Mouse (Mus musculus): ENCODE data around the gene Gyg. TPM values are rescaled to one million over a fixed set of nuclear protein-coding genes. Genes with fewer than 3 reads are reported as not detected.

The Gyg gene
- polyA plus RNA-seq, 1 experiment from 2014 or later = 70.2 TPM

DNA sequence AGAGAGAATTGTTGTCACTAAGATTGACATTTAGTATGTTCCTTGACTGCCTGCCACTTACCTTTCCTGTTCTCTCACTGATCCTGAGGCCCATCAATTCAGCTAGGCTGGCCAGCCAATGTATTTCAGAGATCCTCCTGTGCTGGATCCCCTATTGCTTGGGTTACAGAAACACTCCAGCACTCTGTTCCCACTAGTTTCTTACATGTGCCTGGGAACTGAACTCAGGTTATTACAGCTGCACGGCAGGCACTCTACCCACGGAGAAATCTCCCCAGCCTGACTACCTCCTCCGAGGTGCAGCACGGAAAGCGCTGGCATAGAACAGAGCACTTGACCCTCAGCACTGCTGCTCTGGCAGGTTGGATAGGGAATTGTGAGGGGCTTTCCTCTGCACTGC is 7.5 kb downstream of the Gyg start:
- ATAC-seq = no peak
- Histone ChIP-seq H3K4me2 (ENCODE audit: low read length) (no peak overlapping the region), H3K9ac (ENCODE audit: low read depth, low read length) (no peak overlapping the region), H3K27ac (ENCODE audit: low read length) (no peak overlapping the region), H3K36me3 (ENCODE audit: control insufficient read depth, insufficient read depth, low read length) (no peaks in the 10 kb centered on the region; the same call in 1 of the 2 replicates), H3K4me1 (ENCODE audit: control insufficient read depth, insufficient read depth, low read length) (no peaks in the 10 kb centered on the region), H3K27me3 (ENCODE audit: control insufficient read depth, insufficient read depth, low read depth, low read length) (no peaks in the 10 kb centered on the region), H3K4me3 (ENCODE audit: low read depth, low read length) (no peak overlapping the region), H3K9me3 (replicated peaks; ENCODE audit: control insufficient read depth, low read length, poor library complexity, severe bottlenecking) (no peaks in the 10 kb centered on the region)
- WGBS = 76% methylated on average over 5 of the region's 5 CpGs

DNA sequence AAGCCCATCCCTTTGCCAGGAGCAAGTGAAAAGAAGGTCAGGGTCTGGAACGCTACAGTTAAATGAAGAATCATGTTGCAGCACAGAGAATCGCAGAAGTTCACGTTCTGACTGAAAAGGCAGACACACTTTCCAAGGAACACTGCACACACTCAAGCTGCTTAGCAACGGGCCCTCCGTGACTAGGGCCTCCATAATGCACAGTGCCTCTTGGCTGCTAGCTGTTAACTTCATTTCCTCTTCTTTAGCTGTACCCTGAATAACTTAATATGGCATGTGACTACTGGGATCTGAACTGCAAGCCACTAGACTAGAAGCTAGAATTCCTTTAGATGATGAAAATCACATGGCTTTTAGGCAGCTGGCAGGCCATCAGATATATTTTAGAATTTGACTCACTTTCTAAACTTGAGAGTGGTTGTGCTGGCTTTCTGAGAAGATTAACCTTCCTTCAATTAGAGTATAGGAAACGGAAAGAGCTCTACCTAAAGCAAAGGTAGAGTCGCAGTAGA is 8.2 kb downstream of the Gyg start:
- no peak overlapping the region for H3K27ac ChIP-seq (ENCODE audit: low read length)
- no peaks in the 10 kb centered on the region for H3K27me3 ChIP-seq (ENCODE audit: control insufficient read depth, insufficient read depth, low read depth, low read length)
- no peaks in the 10 kb centered on the region; the same call in 1 of the 2 replicates for H3K36me3 ChIP-seq (ENCODE audit: control insufficient read depth, insufficient read depth, low read length)
- no peaks in the 10 kb centered on the region for H3K4me1 ChIP-seq (ENCODE audit: control insufficient read depth, insufficient read depth, low read length)
- H3K9me3 ChIP-seq (replicated peaks; ENCODE audit: control insufficient read depth, low read length, poor library complexity, severe bottlenecking) = no peaks in the 10 kb centered on the region
- no peak overlapping the region for H3K9ac ChIP-seq (ENCODE audit: low read depth, low read length)
- no peak overlapping the region for H3K4me2 ChIP-seq (ENCODE audit: low read length)
- WGBS = 41% methylated on average over 7 of the region's 7 CpGs
- ATAC-seq = peak; percentile 81
- H3K4me3 ChIP-seq (ENCODE audit: low read depth, low read length) = no peak overlapping the region

DNA sequence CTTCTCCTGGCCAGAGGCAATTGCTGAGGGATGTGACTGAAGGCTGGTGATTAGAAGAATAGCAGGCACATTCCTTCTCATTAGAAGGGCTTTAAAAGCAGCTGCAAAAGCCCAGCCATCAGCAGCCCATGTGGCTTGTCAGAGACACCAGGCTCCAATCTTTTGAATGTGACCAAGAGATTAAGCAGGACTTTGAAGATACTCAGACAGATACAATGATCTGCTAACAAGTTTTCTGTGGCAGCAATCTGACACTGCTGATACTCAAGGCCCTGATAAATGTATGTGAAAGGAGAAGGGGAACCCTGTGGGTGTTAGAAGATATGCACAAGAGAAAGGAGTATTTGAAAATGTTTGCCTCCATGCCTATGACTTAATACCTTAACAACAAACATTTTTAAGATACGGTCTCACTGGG is 9.4 kb downstream of the Gyg start:
- Histone ChIP-seq H3K27me3 (ENCODE audit: control insufficient read depth, insufficient read depth, low read depth, low read length) (no peaks in the 10 kb centered on the region), H3K9me3 (replicated peaks; ENCODE audit: control insufficient read depth, low read length, poor library complexity, severe bottlenecking) (no peaks in the 10 kb centered on the region), H3K27ac (ENCODE audit: low read length) (no peak overlapping the region), H3K9ac (ENCODE audit: low read depth, low read length) (no peak overlapping the region), H3K4me1 (ENCODE audit: control insufficient read depth, insufficient read depth, low read length) (no peaks in the 10 kb centered on the region), H3K4me2 (ENCODE audit: low read length) (no peak overlapping the region), H3K4me3 (ENCODE audit: low read depth, low read length) (no peak overlapping the region), H3K36me3 (ENCODE audit: control insufficient read depth, insufficient read depth, low read length) (no peaks in the 10 kb centered on the region; the same call in 1 of the 2 replicates)
- 37% methylated on average over 1 of the region's 1 CpGs for WGBS
- ATAC-seq = no peak

DNA sequence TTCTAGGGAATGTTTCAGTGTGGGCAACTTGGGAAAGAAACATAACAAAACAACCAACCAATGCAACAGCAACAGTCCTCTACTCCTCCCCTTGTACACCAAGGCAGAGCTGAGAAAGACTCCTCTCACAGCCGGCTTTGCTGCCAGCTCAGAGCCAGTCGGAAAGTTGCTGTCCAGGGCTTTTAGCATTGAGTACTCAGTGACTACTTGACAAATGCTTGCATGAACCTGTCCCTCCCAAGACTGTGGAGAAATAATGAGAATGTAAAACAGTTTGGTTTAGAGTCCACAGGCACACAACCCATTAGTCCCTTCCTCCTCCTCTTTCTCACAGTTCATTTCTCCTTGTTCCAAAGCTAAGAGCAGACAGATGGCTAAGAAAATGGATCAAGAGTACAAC is 10.7 kb downstream of the Gyg start:
- ATAC-seq = no peak
- WGBS = 24% methylated on average over 2 of the region's 2 CpGs
- H3K36me3 ChIP-seq (ENCODE audit: control insufficient read depth, insufficient read depth, low read length) = no peaks in the 10 kb centered on the region; the same call in 1 of the 2 replicates
- no peak overlapping the region for H3K4me3 ChIP-seq (ENCODE audit: low read depth, low read length)
- H3K4me1 ChIP-seq (ENCODE audit: control insufficient read depth, insufficient read depth, low read length) = no peaks in the 10 kb centered on the region
- no peak overlapping the region for H3K4me2 ChIP-seq (ENCODE audit: low read length)
- no peaks in the 10 kb centered on the region for H3K9me3 ChIP-seq (replicated peaks; ENCODE audit: control insufficient read depth, low read length, poor library complexity, severe bottlenecking)
- no peaks in the 10 kb centered on the region for H3K27me3 ChIP-seq (ENCODE audit: control insufficient read depth, insufficient read depth, low read depth, low read length)
- no peak overlapping the region for H3K27ac ChIP-seq (ENCODE audit: low read length)
- no peak overlapping the region for H3K9ac ChIP-seq (ENCODE audit: low read depth, low read length)

DNA sequence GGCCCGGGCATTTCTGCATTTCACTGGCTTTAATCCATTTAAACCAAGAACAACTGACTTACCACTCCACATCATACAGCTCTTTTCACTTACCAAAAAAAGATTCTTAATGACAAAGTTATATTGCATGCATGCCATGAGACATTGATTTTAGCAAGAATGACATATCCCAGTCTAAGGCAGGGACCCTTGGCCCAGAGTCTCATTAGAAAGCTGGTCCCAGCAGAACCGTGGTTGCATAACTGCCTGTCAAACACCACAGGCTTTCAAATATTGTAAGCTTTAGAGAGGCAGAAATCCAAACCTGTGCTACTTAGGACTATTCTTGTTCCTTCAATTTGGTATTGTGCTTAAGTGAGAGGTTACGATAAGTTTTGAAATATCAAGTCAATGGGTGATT is 11.4 kb downstream of the Gyg start:
- ATAC-seq = no peak

DNA sequence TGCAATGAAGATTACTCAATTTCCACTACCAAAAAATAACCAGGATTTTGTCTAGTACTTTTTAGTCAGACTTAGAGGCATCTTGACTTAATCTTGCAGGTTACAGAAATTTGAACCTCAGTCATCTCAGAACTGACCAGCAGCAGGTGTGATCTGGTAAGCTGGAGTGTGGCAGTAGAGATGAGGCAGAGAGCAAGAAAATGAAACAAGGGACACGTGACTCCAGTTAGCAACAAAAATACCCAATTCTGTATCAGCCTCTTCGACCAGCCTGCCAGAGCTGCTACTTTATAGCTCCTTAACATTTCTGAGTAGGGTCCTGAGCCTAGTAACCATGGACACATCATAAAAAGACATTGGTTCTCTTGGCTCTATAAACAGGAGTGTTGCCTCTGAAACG is 12.5 kb downstream of the Gyg start:
- WGBS = 85% methylated on average over 3 of the region's 3 CpGs
- Histone ChIP-seq H3K9me3 (replicated peaks; ENCODE audit: control insufficient read depth, low read length, poor library complexity, severe bottlenecking) (no peaks in the 10 kb centered on the region), H3K9ac (ENCODE audit: low read depth, low read length) (no peak overlapping the region), H3K27ac (ENCODE audit: low read length) (no peak overlapping the region), H3K4me1 (ENCODE audit: control insufficient read depth, insufficient read depth, low read length) (no peaks in the 10 kb centered on the region), H3K4me2 (ENCODE audit: low read length) (no peak overlapping the region), H3K27me3 (ENCODE audit: control insufficient read depth, insufficient read depth, low read depth, low read length) (no peaks in the 10 kb centered on the region), H3K36me3 (ENCODE audit: control insufficient read depth, insufficient read depth, low read length) (no peaks in the 10 kb centered on the region), H3K4me3 (ENCODE audit: low read depth, low read length) (no peak overlapping the region)
- no peak for ATAC-seq

More for the DNA sequence above, 11.4 kb downstream of the Gyg start:
- no peak overlapping the region for H3K27ac ChIP-seq (ENCODE audit: low read length)
- H3K9ac ChIP-seq (ENCODE audit: low read depth, low read length) = no peak overlapping the region
- no peaks in the 10 kb centered on the region; the same call in 1 of the 2 replicates for H3K36me3 ChIP-seq (ENCODE audit: control insufficient read depth, insufficient read depth, low read length)
- H3K4me2 ChIP-seq (ENCODE audit: low read length) = no peak overlapping the region
- H3K27me3 ChIP-seq (ENCODE audit: control insufficient read depth, insufficient read depth, low read depth, low read length) = no peaks in the 10 kb centered on the region
- no peaks in the 10 kb centered on the region for H3K9me3 ChIP-seq (replicated peaks; ENCODE audit: control insufficient read depth, low read length, poor library complexity, severe bottlenecking)
- no peak overlapping the region for H3K4me3 ChIP-seq (ENCODE audit: low read depth, low read length)
- H3K4me1 ChIP-seq (ENCODE audit: control insufficient read depth, insufficient read depth, low read length) = no peaks in the 10 kb centered on the region
- WGBS = 47% methylated on average over 3 of the region's 3 CpGs

DNA sequence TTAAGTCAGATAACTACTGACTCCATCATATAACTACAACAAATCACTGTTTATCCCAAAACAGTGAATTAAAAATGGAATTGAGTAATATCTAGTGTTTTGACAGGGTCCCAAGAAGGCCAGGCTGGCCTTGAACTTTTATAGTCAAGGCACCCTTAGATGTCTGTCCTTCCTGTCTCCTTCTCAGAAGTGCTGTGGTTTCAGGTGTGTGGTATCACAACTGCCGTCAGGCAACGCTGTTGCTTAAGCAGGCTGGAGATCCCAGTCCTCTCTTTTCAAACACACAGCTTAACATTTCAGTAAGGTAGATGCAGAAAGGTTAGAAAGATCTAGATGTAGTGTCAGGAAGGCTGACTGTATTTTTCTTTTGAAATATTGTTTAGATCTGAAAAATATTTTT is 13.0 kb downstream of the Gyg start:
- Histone ChIP-seq H3K9ac (ENCODE audit: low read depth, low read length) (no peak overlapping the region), H3K9me3 (replicated peaks; ENCODE audit: control insufficient read depth, low read length, poor library complexity, severe bottlenecking) (no peaks in the 10 kb centered on the region), H3K4me1 (ENCODE audit: control insufficient read depth, insufficient read depth, low read length) (no peaks in the 10 kb centered on the region), H3K36me3 (ENCODE audit: control insufficient read depth, insufficient read depth, low read length) (no peaks in the 10 kb centered on the region), H3K27ac (ENCODE audit: low read length) (no peak overlapping the region), H3K27me3 (ENCODE audit: control insufficient read depth, insufficient read depth, low read depth, low read length) (no peaks in the 10 kb centered on the region), H3K4me3 (ENCODE audit: low read depth, low read length) (no peak overlapping the region), H3K4me2 (ENCODE audit: low read length) (no peak overlapping the region)
- no peak for ATAC-seq
- WGBS = 88% methylated on average over 2 of the region's 2 CpGs

DNA sequence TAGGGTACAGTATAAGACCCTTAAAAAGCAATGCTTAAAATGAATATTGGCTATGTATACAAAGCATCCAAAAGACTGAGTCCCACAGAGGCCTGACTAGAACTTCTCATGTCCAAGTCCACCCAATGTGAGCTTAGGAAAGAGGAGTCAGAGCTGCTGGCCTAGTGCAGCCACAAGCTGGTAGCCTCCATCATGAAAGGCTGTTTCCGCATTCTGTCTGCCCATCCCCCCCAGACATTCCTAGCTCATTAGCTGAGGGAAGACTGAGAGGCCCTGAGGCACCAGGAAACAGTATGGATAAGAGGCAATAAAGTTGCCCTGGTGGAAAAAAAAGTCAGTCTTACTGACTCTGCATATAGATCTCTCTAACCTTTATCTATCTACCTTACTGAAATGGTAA is 13.4 kb downstream of the Gyg start:
- no peaks in the 10 kb centered on the region for H3K4me1 ChIP-seq (ENCODE audit: control insufficient read depth, insufficient read depth, low read length)
- H3K27ac ChIP-seq (ENCODE audit: low read length) = no peak overlapping the region
- 50% methylated on average over 1 of the region's 1 CpGs for WGBS
- no peak overlapping the region for H3K4me2 ChIP-seq (ENCODE audit: low read length)
- no peak for ATAC-seq
- no peak overlapping the region for H3K9ac ChIP-seq (ENCODE audit: low read depth, low read length)
- H3K36me3 ChIP-seq (ENCODE audit: control insufficient read depth, insufficient read depth, low read length) = no peaks in the 10 kb centered on the region
- H3K4me3 ChIP-seq (ENCODE audit: low read depth, low read length) = no peak overlapping the region
- H3K27me3 ChIP-seq (ENCODE audit: control insufficient read depth, insufficient read depth, low read depth, low read length) = no peaks in the 10 kb centered on the region
- H3K9me3 ChIP-seq (replicated peaks; ENCODE audit: control insufficient read depth, low read length, poor library complexity, severe bottlenecking) = no peaks in the 10 kb centered on the region

DNA sequence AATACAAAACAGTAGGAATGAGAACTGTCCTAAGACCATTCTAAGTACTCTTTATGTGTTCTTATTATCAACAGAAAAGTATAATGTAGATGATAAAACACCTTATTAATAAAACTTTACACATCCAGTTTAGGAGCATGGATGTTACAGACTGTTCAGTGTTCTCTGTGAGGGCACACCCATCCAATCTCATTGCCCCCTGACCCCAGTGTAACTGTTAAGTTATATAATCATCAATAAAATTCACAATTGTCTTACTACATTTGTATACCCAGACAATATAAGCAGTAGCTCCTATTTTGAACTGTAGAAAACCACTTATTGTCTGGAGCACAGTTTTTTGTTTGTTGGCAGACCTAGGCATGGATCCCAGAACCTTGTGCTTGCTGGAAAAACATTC is 13.9 kb downstream of the Gyg start:
- H3K27me3 ChIP-seq (ENCODE audit: control insufficient read depth, insufficient read depth, low read depth, low read length) = no peaks in the 10 kb centered on the region
- no peak for ATAC-seq
- H3K36me3 ChIP-seq (ENCODE audit: control insufficient read depth, insufficient read depth, low read length) = no peaks in the 10 kb centered on the region
- no peak overlapping the region for H3K9ac ChIP-seq (ENCODE audit: low read depth, low read length)
- H3K27ac ChIP-seq (ENCODE audit: low read length) = no peak overlapping the region
- H3K9me3 ChIP-seq (replicated peaks; ENCODE audit: control insufficient read depth, low read length, poor library complexity, severe bottlenecking) = no peaks in the 10 kb centered on the region
- H3K4me1 ChIP-seq (ENCODE audit: control insufficient read depth, insufficient read depth, low read length) = no peaks in the 10 kb centered on the region
- no peak overlapping the region for H3K4me2 ChIP-seq (ENCODE audit: low read length)
- no peak overlapping the region for H3K4me3 ChIP-seq (ENCODE audit: low read depth, low read length)
